Mouse (Mus musculus) heart, postnatal 4 days (tissue): ENCODE measurements around the gene Gm49661. TPM values are rescaled to one million over a fixed set of nuclear protein-coding genes. Genes with fewer than 3 reads are reported as not detected.
A peak's percentile ranks its signal among the peaks of the same experiment; 100 is the strongest.

Source experiments
- DNase-seq: peaks from one replicate; pipeline ENCODE4 v3.0.0; 2021
- total RNA-seq, 2 experiments: library from RNA; stranded (reverse); gene quantifications; 2 replicates each; pipeline ENCODE4 v1.2.3; 2021

The Gm49661 gene
- total RNA-seq, 2 experiments from 2014 or later = 1.5 TPM; not detected in 1

GRCm38 (mm10) chr8:84965731-84966291 lies 3.4 kb downstream of the Gm49661 start:
- DNase-seq = peak; percentile 93

- no peak for DNase-seq
Measured at GRCm38 (mm10) chr8:84963952-84964351, 5.3 kb downstream of the Gm49661 start.

GRCm38 (mm10) chr8:84959811-84960210 lies 9.4 kb downstream of the Gm49661 start:
- peak; percentile 50 for DNase-seq

- peak; percentile 78 for DNase-seq
Measured at GRCm38 (mm10) chr8:84956768-84957167, 12.5 kb downstream of the Gm49661 start.

- DNase-seq = peak; percentile 40
Measured at GRCm38 (mm10) chr8:84952612-84953255, 16.5 kb downstream of the Gm49661 start.

- DNase-seq = no peak
Measured at GRCm38 (mm10) chr8:84949753-84950152, 19.5 kb downstream of the Gm49661 start.

- DNase-seq = peak; percentile 66
Measured at GRCm38 (mm10) chr8:84947241-84947545, 22.0 kb downstream of the Gm49661 start.

- no peak for DNase-seq
Measured at GRCm38 (mm10) chr8:84946528-84947240, 22.5 kb downstream of the Gm49661 start, which contains the start of gene Rtbdn. TSS of gene Rtbdn (plus strand) at chr8:84946991.

GRCm38 (mm10) chr8:84945633-84946527 lies 23.4 kb downstream of the Gm49661 start:
- peak; percentile 19 for DNase-seq

- no peak for DNase-seq
Measured at GRCm38 (mm10) chr8:84945235-84945632, 24.0 kb downstream of the Gm49661 start.

GRCm38 (mm10) chr8:84944478-84945160 lies 24.6 kb downstream of the Gm49661 start:
- DNase-seq = peak; percentile 36

- no peak for DNase-seq
Measured at GRCm38 (mm10) chr8:84943699-84944098, 25.5 kb downstream of the Gm49661 start.

GRCm38 (mm10) chr8:84937620-84938485 lies 31.4 kb downstream of the Gm49661 start:
- DNase-seq = no peak

GRCm38 (mm10) chr8:84936962-84937546 lies 32.2 kb downstream of the Gm49661 start, which contains the start of gene Mast1:
TSS of gene Mast1 (minus strand) at chr8:84937359.
- peak; percentile 71 for DNase-seq

GRCm38 (mm10) chr8:84936041-84936961 lies 32.9 kb downstream of the Gm49661 start:
- no peak for DNase-seq

GRCm38 (mm10) chr8:84935489-84935888 lies 33.7 kb downstream of the Gm49661 start:
- no peak for DNase-seq

- no peak for DNase-seq
Measured at GRCm38 (mm10) chr8:84934860-84935259, 34.4 kb downstream of the Gm49661 start.

GRCm38 (mm10) chr8:84933767-84934559 lies 35.3 kb downstream of the Gm49661 start:
- no peak for DNase-seq

GRCm38 (mm10) chr8:84930582-84930981 lies 38.7 kb downstream of the Gm49661 start:
- no peak for DNase-seq
